Mouse (Mus musculus) large intestine, adult 2 months (tissue): ENCODE measurements at regions not wholly inside any gene's neighbourhood (a gene's known extent, or its start where the extent isn't known, plus 50 kb on each side); places are given as distances from the start of the nearest gene placed in this dataset.

Source experiments
- DNase-seq: peaks from one replicate; pipeline ENCODE4 v3.0.0-alpha.2; 2012; ENCODE audit warnings: low read depth, low spot score
- WGBS: fragments of 180-500 bp; shearing (Covaris S2); methylation state at CpG from one replicate; pipeline ENCODE4 v1.1.7; 2018; 5-methylcytosine and 5-hydroxymethylcytosine counted together

DNA sequence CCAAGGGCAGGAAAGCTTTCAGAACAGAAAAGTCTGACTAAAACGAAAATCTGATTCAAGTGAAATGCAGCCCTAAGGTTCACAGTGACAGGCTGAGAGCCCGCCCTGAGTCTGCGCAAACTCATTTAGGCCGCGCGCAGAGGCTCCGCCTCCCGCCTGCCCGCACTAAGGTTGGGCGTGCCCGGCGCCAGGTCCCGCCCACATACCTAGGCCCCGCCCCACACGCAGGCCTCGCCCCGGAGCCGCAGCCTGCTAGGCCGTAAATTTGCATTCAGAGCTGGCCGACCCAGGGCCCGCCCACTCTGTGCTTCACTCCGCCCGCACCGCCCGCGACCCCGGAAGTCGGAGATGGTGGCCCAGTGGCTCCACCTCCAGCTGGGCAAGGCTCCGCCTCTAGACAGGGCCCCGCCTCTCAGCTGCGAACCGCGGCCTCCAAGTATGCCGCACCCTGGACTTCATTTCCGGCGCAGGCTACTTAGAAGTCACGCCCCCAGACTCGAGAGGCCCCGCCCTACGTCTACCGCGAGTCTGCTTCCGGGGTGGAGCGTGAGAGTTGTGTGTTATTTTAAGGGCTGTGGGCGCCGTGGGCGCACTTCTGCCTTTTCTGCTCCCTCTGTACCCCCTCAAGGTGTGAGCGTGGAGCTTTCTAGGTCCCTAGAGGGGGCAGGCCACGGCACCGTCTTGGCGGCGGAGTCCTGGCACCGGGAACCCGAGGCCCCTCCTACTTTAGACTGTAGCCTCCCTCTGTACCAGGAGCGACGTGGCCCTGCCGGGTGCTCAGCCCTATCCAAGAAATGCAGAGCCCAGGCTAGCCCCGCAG, 52.3 kb upstream of the Wnt7b start:
- under 1% methylated on average over 58 of the region's 58 CpGs for WGBS
- peak; percentile 94 for DNase-seq

DNA sequence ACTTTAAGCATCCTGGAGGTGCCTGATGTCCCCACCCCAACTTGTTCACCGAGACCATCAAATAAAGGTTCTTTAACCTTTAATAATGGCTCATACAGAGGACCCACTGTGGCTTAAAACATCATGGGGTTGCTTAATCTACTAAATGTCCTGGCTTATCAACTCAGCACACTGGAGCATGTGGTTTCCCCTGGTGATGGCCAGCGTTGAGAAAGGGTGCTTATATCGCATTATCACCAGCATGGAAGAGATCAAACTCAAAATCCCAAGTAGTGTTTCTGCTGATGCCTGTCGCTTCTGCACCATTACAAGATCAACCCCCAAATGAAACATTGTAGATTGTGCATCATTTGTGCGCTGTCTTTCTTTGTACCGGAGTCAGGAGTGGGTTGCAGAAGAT, 53.2 kb upstream of the Wnt7b start:
- WGBS, result 92% methylated on average over 6 of the region's 6 CpGs
- DNase-seq, result no peak

DNA sequence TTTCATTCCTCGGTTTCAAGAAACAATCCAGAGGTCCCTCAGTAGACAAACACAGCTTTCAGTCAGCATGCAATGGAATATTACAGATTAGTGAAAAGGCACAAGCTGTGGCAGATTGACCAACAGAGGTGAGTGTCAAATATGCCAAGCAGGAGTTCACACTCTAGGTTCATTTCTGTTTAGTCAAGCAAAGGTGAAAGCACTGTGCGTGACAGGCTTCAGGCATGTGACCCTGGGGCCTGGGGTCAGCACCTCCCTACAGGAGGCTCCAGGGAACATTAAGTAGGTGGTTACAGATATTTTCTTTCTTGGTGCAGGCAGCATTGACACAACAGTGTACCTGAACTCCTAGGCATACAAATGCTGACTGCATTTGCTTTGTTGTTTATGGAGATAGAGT, 57.3 kb upstream of the Wnt7b start:
- WGBS, result 92% methylated on average over 2 of the region's 2 CpGs
- no peak for DNase-seq

DNA sequence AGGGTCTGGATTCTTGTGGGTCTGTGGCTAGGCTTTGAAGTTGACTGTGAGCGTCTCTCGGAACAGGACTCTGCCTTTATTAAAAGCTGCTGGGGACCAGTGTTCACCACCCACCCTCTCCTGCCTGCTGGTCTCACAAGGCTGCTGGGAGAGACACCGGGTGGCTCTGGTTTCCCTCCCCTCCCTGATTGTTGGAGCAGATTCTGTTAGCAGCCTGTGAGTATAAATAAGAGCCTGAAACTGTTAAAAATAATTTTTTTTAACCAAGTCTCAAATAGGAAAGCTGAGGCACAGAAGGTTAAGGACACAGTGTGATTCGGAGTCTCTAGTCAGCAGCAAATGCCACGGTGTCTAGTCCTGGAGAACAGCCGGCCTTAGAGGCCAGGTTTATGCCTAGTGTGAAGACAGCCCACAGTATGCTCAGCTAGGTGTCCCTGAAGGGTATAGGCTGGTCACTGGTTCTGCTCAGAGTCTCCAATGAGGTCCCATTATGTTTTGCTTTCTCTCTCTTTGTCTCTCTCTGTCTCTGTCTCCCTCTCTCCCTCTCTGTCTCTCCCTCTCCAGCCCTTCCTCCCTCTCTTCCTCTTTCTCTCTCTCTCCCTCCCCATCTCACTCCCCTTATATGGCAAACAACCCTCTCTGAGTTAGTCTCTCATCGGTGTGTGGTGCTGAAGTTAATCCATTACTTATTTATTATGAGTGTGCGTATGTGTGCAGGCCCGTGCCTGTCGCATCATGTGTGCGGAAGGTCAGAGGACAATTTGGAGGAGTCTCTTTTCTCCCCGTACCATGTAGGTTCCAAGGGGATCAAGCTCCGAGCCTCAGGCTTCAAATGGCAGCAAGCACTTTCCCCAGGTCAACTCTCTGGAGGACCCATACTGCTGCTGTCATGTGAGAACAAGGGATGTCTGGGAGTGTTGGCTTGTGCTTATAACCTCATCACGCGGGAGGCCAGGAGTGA, 59.1 kb upstream of the Wnt7b start:
- DNase-seq, result no peak
- WGBS, result 79% methylated on average over 15 of the region's 15 CpGs

DNA sequence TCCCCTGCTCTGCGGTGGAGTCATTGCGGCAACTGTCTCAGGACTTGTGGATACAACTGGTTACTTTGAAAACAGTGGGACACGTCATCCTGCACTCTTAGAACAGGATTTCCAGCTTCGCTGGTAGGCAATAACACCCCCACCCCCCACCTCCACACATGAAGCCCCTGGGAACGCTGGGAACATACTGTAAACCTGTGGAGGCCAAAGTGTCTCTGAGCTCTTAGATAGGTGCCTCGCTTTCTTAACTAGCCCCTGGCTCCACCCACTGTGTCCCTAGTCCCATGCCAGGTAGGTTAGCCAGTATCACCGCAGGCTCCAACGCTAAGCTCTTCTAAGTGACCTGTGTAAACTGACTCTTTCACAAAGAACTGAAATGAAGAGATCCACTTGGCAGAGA, 63.1 kb upstream of the Wnt7b start:
- DNase-seq, result no peak
- 31% methylated on average over 8 of the region's 8 CpGs for WGBS

DNA sequence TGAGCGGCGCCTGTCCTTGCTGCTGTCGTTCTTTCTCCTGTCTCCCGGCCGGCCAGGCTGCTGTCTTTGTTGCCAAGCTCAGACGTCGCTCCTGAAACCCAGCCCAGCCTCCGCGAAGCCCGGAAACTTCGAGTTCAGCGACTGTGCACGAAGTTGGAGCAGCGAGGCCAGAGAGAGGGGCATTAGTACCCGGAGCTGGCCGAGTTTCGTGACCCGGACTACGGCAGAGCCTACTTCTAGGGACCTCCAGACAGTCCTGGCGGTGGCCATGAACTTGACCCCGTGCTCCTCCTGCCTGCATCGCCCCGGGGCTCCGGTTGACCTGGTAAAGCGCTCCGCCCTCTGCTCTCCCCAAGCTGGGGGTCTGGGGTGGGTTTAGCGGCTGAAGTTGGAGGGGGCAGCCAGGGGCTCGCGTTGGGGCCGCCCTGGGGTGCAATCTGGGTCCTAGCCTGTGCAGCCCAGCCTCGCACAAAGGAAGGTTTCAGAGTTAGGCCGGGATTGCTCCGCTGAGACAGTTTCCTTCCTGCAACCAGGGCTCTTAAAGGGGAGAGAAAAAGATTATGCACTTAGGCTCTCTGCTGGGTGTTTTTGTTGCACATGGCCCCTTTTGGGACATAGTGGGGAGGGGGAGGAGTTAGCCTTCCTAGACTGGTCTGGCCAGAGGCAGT, 63.8 kb upstream of the Wnt7b start:
- DNase-seq, result no peak
- WGBS, result under 1% methylated on average over 33 of the region's 33 CpGs

DNA sequence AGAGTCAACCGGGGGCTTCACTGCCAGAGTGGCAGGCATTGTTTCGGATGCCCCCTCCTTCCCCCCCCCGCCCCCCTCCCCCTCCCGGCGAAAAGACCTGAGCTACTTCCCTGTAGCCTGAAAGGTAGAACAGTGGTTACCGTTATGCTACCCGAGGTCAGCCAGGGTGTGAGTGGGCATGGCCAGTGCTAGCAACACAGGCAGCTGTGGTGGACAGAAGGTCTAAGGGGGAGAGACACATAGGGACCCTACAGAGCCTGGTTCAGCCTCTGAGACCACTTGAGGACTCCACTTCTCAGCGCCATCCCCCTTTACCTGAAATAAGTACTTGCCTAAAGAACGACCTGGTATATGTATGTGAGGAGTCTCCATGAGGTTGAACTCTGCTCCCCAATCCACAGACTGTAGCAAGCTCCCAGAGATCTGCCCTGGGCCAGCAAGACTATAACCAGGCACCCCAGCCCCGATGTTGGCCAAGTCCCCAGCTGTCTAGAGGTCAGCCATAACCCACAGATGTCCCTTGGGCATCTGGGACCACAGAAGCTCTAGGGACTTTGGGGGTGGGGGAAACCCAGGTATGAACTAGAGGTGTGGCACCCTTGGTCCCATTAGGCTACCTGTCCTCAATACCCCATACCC, 64.5 kb upstream of the Wnt7b start:
- DNase-seq, result no peak
- 14% methylated on average over 10 of the region's 10 CpGs for WGBS

DNA sequence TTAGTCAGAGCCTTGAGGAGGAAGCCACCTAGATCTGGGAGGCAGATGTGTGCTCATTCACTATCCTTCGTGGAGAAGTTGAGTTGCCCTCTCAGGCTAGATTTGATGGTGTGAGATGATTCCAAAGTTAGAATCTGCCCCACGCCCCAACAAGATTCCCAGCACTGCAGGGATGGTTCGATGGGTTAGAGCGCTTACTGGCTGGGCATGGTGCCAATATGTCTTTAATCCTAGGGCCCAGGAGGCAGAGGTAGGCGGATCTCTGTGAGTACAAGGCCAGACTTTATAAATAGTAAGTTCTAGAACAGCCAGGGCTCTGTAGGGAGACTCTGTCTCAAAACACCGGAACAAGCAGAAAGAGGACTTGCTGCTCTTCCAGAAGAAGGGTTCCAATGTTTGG, 65.3 kb upstream of the Wnt7b start:
- WGBS, result 21% methylated on average over 6 of the region's 6 CpGs
- DNase-seq, result no peak

DNA sequence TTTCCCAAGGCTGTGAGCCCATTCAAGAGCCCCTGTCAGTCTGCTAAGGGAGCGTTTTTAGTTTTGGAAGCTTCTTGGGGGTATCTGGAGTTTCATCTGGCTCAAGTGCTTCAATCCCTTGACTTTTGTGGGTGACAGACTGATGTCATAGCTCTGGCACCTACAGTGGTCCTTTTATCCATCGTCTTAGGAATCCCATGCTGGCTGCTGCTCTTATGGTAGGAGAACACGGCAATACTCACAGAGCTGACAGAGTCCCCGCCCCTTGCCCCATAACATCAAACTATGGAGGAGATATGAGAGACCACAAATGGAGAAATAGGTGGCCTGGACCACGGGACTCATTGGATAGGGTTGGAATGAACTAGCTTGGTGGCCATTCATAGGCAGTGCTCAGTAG, 68.0 kb upstream of the Wnt7b start:
- no peak for DNase-seq
- WGBS, result 83% methylated on average over 5 of the region's 5 CpGs

DNA sequence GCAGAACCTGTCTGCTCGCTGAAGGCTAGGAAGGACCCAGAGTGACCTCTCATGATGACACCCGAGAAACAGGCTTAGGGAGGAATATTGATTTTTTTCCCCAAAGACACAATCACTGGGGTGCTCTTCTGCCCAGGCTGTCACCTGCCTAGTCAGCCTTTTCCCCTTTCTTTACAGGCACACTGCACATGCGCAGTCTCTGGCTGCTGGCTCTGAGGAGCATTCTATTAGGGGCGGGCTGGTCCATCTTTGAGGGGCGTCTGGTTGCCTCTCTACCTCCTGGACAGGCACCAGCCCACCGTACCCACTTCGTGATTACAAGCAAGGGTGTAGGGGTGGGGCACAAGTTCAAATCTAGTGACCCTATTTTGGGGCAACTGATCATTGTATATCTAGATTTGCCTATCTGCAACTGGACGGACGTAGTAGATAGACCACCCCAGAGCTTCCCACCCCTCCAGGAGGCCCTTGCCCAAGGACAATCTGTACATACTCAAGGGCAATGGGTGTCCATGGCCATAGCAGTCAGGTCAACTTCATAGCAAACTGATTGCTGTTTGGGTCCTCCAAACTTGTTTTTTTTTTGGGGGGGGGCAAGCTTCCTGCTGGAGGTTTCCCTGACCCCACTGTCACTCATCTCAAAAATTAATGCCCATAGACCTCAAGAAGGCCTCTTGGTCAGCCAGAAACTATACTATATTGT, 69.6 kb upstream of the Wnt7b start:
- WGBS, result 94% methylated on average over 9 of the region's 9 CpGs
- no peak for DNase-seq

DNA sequence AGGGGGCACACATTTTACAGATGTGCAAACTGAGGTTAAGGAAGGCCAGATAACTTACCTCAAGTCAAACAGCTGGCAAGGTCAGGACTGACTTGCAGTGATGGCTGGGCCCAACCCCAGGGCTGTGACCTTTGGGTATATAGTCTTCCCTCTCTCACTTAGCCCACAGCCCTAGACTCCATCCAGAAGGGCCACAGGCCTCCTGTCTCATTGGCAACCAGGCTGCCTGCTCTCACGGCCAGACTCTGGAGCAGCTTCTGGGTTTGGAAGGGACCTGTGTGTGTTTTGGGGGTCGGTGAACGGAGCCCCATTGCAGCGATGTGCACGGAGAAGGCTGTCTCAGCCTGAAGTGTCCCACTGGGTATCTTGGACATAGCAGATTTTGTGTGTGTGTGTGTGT, 70.2 kb upstream of the Wnt7b start:
- 63% methylated on average over 5 of the region's 5 CpGs for WGBS
- no peak for DNase-seq

DNA sequence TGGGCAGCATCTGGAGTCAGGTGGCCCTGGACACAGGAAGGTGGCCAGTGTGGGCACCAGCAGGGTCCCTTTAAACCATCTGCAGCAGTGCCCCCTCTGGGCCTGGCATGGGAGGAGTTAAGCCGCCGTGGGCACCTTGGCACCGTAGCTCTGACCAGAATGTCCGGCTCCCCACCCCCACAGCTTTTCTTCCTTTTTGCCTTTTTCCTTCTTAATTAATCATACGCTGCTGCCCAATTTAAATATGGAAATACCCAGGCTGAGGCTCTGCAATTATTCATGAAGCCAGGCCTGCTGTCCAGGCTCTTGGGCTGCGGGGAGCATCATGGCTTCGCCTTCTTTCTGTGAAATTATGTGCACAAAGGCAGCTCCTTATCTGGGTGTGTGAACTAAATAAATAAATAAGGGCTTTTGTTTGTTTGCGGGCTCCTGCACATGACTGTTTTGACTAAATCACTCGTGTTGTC, 70.6 kb upstream of the Wnt7b start:
- no peak for DNase-seq
- 9% methylated on average over 9 of the region's 9 CpGs for WGBS

DNA sequence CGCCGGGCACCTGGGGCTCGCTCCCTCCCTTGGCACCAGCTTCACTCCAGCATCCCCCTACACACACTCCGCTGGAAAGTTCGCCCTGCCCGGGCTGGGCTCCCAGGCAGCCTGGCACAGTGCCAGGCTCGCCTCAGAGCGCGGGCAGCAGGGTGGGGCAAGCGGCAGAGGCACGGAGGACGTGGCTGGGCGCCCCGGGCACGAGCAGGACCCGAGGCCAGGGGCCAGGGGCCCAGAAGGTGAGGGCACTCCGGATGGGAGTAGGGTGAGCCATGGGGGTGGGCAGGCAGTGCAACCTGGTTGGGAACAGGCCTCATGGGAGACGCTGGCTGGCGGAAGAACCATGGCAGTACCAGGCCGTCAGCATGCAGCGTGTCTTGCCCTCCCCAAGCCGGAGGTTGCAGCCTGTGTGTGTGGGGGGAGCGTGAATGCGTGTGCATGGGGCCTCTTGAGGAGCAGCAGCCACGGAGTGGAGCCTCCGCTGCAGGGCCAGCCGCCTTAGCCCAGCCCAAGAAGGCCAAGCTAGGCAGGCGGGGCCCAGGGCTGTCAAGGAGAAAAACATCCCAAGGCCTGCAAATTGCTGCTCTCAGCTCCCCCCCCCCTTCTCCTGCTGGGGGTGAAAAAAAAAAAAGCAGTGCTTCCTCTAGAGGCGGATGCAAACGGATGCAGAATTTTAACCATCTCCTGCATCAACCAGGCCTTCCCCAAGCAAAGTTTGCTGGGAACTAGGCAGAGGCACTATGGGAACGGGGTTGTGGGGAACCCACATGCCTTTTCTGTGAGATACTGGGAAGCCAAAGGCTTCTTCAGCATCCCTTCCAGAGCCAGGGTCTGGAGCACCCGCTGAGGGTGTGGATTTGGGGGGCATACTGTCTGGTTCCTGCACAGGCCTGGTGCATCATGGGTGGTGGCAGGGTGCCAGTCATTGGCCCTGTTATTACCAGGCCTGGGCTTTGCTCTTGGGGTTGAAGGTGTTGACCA, 71.4 kb upstream of the Wnt7b start:
- DNase-seq, result no peak

DNA sequence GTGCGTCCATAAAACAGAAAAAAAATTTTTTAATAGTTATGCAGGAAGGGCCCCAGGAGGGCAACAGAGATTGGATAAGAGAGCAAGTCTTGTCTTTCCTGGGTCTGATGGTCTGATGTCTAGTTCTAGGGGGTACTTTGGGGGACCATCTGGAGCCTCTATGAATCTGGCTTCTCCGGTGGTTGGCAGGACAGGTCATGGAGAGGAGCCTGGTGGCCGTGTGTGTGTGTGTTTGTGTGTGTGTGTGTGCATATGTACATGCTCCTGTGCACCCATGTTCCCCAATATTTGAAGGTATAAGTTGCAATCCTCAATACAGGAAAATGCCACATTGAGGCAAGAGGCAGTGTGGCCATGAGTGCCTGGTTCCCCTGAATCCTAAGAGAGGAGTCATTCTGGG, 72.5 kb upstream of the Wnt7b start:
- 50% methylated on average over 3 of the region's 3 CpGs for WGBS
- no peak for DNase-seq

More for the DNA sequence above, 71.4 kb upstream of the Wnt7b start:
- WGBS, result under 1% methylated on average over 32 of the region's 32 CpGs

DNA sequence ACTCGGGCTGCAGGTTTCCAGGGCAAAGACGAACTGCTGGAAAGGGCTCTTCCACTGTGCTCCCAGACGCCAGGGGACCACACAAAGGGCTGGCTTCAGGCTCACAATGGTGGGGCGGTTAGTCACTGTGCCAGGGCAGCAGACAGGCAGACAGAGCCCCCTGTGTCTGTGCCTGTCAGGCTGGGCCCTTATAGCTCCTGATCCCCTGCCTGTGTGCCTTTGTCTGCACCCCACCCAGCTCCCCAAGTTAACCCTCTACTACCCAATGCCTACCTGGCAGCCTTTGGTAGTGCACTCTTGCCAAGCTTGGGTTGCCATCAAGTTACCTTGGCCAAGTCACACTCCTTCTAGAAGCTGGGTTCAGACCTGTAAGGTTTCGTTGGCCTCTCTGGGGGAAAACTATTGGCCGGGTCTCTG, 73.5 kb upstream of the Wnt7b start:
- DNase-seq, result no peak
- WGBS, result 39% methylated on average over 6 of the region's 6 CpGs

DNA sequence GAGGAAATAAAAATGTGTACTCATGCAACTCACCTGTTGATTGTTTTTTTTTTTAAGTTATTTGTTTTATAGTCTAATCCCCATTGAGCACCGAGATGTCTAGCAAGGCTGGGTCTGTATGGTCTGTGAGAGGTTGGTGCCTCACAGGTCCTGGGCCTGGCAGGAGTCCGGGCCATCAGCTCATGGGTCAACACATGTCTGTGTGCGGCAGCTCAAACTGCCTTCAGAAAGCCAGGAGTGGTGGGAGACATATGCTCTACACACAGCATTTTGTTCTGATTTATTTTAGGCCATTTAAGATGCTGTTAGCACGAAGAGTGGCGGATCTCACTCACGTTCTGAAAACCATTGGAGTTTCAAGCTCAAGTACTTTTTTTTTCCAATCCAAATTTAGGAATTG, 74.6 kb upstream of the Wnt7b start:
- 35% methylated on average over 6 of the region's 6 CpGs for WGBS
- DNase-seq, result no peak

DNA sequence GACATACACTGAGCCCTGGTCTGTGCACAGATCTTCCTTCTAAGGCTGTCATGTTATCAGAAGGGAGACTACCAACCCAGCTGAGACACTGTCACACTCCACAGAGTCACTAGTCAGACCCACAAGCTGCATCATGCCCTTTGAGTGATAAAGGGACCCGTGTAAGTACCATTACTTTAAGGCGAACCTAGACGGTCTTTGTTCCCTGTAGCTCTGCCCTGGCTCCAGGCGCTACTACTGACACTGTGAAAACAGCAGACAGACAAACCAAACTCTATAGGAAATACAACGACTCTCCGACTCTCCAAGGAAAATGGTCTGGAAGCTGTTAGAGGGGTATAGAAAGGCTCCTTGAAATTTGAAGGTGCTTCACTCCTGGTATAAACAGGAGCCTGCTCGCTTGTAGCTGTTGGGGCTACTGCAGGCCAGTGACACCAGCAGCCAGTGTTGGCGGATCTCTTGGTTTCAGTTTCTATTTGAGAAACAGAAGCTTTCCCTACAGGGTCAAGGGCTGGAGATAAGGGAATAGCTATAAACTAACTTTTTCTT, 75.2 kb upstream of the Wnt7b start:
- DNase-seq, result no peak
- WGBS, result 4% methylated on average over 8 of the region's 8 CpGs
